Mouse (Mus musculus) CH12.LX (cell line): Measurements from ENCODE around the gene Ugcg. TPM values are rescaled to one million over a fixed set of nuclear protein-coding genes. Genes with fewer than 3 reads are reported as not detected.
A peak's percentile ranks its signal among the peaks of the same experiment; 100 is the strongest.

Experiments used
- DNase-seq: peaks from one replicate; pipeline ENCODE4 v3.0.0-alpha.2; 2013; ENCODE audit errors: extremely low read depth
- H3K27ac ChIP-seq: 2 replicates; pipeline ENCODE4 v1.5.1; 2012; ENCODE audit warnings: low read depth, mild to moderate bottlenecking, control low read depth, moderate library complexity; ENCODE audit not compliant: insufficient read depth
- H3K27me3 ChIP-seq: replicated peaks from 2 replicates; pipeline ENCODE3; 2012; ENCODE audit warnings: inconsistent platforms
- H3K36me3 ChIP-seq, 2 experiments: replicated peaks in 1 of 2; 2 replicates each; pipeline versions ENCODE3 to v1.6.1; 2012; ENCODE audit warnings: inconsistent platforms in 1 of 2, low read length in 1 of 2, mild to moderate bottlenecking in 1 of 2, mixed read lengths in 1 of 2, moderate library complexity in 1 of 2; ENCODE audit not compliant: control insufficient read depth in 1 of 2, insufficient read depth in 1 of 2
- H3K4me1 ChIP-seq, 2 experiments: 2 replicates each; pipeline ENCODE4 v1.6.1; 2012; ENCODE audit warnings: inconsistent platforms in 1 of 2, moderate library complexity in 1 of 2; ENCODE audit not compliant: insufficient read depth in 2 of 2, control insufficient read depth in 1 of 2
- H3K4me2 ChIP-seq: 2 replicates; pipeline ENCODE4 v1.6.1; 2012; ENCODE audit warnings: low read depth, mild to moderate bottlenecking, control low read depth; ENCODE audit not compliant: poor library complexity, insufficient read depth, severe bottlenecking
- H3K4me3 ChIP-seq, 3 experiments: fragments of 150-350 bp in 1 of 3; sonication (generic) in 1 of 3; replicated peaks in 1 of 3; 2 replicates each; pipeline versions ENCODE3 to v1.5.1; 2011 to 2012; ENCODE audit warnings: low read depth in 2 of 3, low read length in 2 of 3, mild to moderate bottlenecking in 2 of 3, moderate library complexity in 2 of 3, control low read depth in 1 of 3, improper control_type of control experiment in 1 of 3, inconsistent platforms in 1 of 3, mixed read lengths in 1 of 3; ENCODE audit not compliant: poor library complexity in 1 of 3
- H3K79me2 ChIP-seq: replicated peaks from 2 replicates; pipeline ENCODE4 v1.6.1; 2012; ENCODE audit warnings: mild to moderate bottlenecking, moderate library complexity; ENCODE audit not compliant: control insufficient read depth, poor library complexity, insufficient read depth, severe bottlenecking; ENCODE audit errors: extremely low read depth
- H3K9ac ChIP-seq: 2 replicates; pipeline ENCODE4 v1.6.1; 2012; ENCODE audit warnings: low read depth, mild to moderate bottlenecking, control low read depth, moderate library complexity; ENCODE audit not compliant: insufficient read depth
- H3K9me3 ChIP-seq: replicated peaks from 2 replicates; pipeline ENCODE3; 2012; ENCODE audit warnings: low read length, inconsistent platforms, mixed read lengths
- BHLHE40 ChIP-seq: IDR thresholded peaks from 2 replicates; pipeline ENCODE4 v1.6.1; 2011; ENCODE audit warnings: mild to moderate bottlenecking, low read depth, low read length, improper control_type of control experiment
- ETS1 ChIP-seq: conservative IDR thresholded peaks from 2 replicates; pipeline ENCODE4 v1.6.1; 2012; ENCODE audit warnings: low read depth, mild to moderate bottlenecking, inconsistent platforms, low read length, improper control_type of control experiment, moderate library complexity
- JUND ChIP-seq: conservative IDR thresholded peaks from 2 replicates; pipeline ENCODE4 v1.6.1; 2011; ENCODE audit warnings: low read depth, low read length, improper control_type of control experiment
- MEF2A ChIP-seq: IDR thresholded peaks from 2 replicates; pipeline ENCODE4 v1.6.1; 2014; ENCODE audit warnings: low read depth, mild to moderate bottlenecking, inconsistent platforms, low read length, improper control_type of control experiment, borderline replicate concordance
- NELFE ChIP-seq: IDR thresholded peaks from 2 replicates; pipeline ENCODE4 v1.6.1; 2011; ENCODE audit warnings: low read depth, low read length, improper control_type of control experiment
- POLR2A ChIP-seq: IDR thresholded peaks from 2 replicates; pipeline ENCODE4 v1.6.1; 2011; ENCODE audit warnings: low read depth, mild to moderate bottlenecking, improper control_type of control experiment, low read length
- ZMIZ1 ChIP-seq: IDR thresholded peaks from 2 replicates; pipeline ENCODE4 v1.6.1; 2012; ENCODE audit warnings: low read depth, mild to moderate bottlenecking, inconsistent platforms, low read length, improper control_type of control experiment
- dilution Hi-C: fragments of 300-500 bp; cut with MboI; formaldehyde crosslinking; loops from 2 replicates; pipeline ENCODE4 v1.14.3; 2020; ENCODE audit warnings: low sequenced_read_pairs; ENCODE audit not compliant: extremely low pct_unique_long_range_greater_than_20kb, extremely low pct_ligation_motif_present
- in situ Hi-C: fragments of 300-500 bp; cut with MboI; formaldehyde crosslinking; loops from 3 replicates; pipeline ENCODE4 v1.14.3; 2019; ENCODE audit warnings: low sequenced_read_pairs, low pct_ligation_motif_present, low pct_unique_long_range_greater_than_20kb, mixed read lengths
- polyA plus RNA-seq: library from polyadenylated mRNA; unstranded; fragments of >175 nt; gene quantifications from 2 replicates; pipeline ENCODE4 v1.2.1, GENCODE M21; 2012; ENCODE audit warnings: low read depth; ENCODE audit not compliant: insufficient read length
- total RNA-seq, 2 experiments: library from RNA; depleted of rRNA; stranded (reverse); fragments of 300-350 nt in 1 of 2; fragments of >200 nt in 1 of 2; gene quantifications; 2 replicates each; pipeline ENCODE4 v1.2.3; 2012 to 2014

Ugcg gene
- total and polyA plus RNA-seq, 3 experiments = 25.8 to 69.5 (median 28.7) TPM

DNA sequence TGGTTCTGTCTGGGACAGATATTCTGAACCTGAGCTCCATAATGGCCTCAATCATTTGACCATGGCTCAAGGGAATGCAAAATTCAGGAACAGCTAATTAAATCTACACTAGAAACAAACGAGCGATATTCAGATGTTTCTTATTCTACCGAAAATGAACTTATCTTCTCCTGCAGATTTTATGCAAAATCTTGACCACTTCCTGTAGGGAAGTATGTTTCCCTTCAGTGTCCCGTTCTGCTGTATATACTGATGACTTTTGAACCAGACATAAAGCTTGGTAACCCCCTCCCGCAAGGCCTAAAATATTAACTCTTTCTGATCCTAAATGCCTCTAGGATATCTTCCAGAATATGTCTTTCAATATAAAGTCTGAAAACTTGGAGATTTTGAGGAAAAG lies 38.1 kb upstream of the Ugcg start:
- DNase-seq = no peak
- in situ Hi-C loops = no loop called here
- TF ChIP-seq MEF2A (no peak), ZMIZ1 (no peak), ETS1 (no peak)

DNA sequence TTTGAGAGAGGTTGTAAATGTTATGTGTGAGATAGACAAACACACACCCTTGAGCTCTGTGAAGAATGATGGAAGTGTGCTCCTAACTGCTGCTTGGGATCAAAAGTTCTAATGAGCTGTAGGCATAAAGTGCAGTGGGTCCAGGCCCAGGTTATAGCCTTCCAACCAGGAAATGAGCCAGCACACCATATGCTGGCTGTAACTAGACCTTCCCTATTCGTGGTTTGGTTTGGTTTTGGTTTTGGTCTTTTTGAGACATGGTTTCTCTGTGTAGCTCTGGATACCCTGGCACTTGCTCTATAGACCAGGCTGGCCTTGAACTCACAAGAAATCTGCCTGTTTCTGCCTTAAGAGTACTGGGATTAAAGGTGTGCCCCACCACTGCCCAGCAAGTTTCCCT lies 37.1 kb upstream of the Ugcg start:
- H3K79me2 ChIP-seq = no peaks in the 10 kb centered on the region
- no peaks in the 10 kb centered on the region for H3K27me3 ChIP-seq
- peaks cover 0 to 25% of the 10 kb centered on the region in 2 experiments; a peak in 2 of 4 replicates for H3K4me1 ChIP-seq
- H3K4me2 ChIP-seq = no peak overlapping the region
- no peak overlapping the region for H3K4me3 ChIP-seq
- no peak overlapping the region for H3K9ac ChIP-seq
- no peaks in the 10 kb centered on the region for H3K9me3 ChIP-seq
- no peaks in the 10 kb centered on the region for H3K36me3 ChIP-seq
- DNase-seq = peak; percentile 6
- dilution Hi-C loops = no loop called here
- TF ChIP-seq JUND = no peak
- no peak for TF ChIP-seq POLR2A
- no peak overlapping the region for H3K27ac ChIP-seq
- in situ Hi-C loops = no loop called here

More for the DNA sequence above, 38.1 kb upstream of the Ugcg start:
- H3K9ac ChIP-seq = no peak overlapping the region
- H3K4me1 ChIP-seq = peaks cover 0 to 25% of the 10 kb centered on the region in 2 experiments; a peak in 2 of 4 replicates
- no peak overlapping the region for H3K27ac ChIP-seq
- H3K36me3 ChIP-seq = no peaks in the 10 kb centered on the region
- dilution Hi-C loops = no loop called here
- H3K4me3 ChIP-seq = no peak overlapping the region
- no peak overlapping the region for H3K4me2 ChIP-seq
- no peaks in the 10 kb centered on the region for H3K79me2 ChIP-seq
- no peaks in the 10 kb centered on the region for H3K9me3 ChIP-seq
- no peaks in the 10 kb centered on the region for H3K27me3 ChIP-seq

DNA sequence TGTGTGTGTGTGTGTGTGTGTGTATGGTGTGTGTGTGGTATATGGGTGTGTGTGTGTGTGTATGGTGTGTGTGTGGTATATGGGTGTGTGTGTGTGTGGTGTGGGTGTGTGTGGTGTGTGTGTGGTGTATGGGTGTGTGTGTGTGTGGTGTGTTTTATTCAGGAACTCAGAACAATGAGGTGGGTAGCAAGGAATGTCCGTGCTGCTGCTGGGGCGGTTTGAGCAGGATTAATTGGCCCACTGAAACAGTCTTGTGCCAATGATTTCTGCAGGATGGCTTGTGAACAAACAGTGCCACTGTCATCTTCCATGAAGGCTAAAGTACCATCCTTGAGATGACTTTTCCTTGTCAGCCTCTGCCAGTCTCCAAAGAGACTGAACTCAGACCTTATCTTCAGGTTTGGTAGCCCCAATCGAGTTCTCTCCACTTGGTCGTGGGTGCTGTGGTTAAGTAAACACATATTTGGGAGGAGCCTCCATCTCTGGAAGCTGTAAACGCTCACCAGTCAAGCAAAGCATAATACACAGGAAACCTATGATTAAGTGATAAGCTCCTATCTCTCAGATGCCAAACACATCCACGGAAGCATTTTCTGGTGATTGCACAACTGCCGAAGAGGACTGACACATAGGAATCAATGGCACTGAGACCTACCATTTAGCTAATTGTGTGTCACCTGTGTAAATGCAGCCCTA lies 32.0 kb upstream of the Ugcg start:
- no peaks in the 10 kb centered on the region for H3K9me3 ChIP-seq
- TF ChIP-seq NELFE = no peak
- TF ChIP-seq BHLHE40 = no peak
- no peaks in the 10 kb centered on the region for H3K27me3 ChIP-seq
- dilution Hi-C loops = no loop called here
- H3K4me1 ChIP-seq = peaks cover 0 to 8% of the 10 kb centered on the region in 2 experiments; a peak in 2 of 4 replicates
- H3K4me3 ChIP-seq = no peak overlapping the region
- H3K36me3 ChIP-seq = no peaks in the 10 kb centered on the region
- no peak overlapping the region for H3K27ac ChIP-seq
- in situ Hi-C loops = no loop called here
- H3K4me2 ChIP-seq = no peak overlapping the region
- no peak overlapping the region for H3K9ac ChIP-seq
- no peaks in the 10 kb centered on the region for H3K79me2 ChIP-seq
- no peak for DNase-seq
